Mouse (Mus musculus) G1E (cell line): Measurements from ENCODE around the gene P4hb. TPM values are rescaled to one million over a fixed set of nuclear protein-coding genes. Genes with fewer than 3 reads are reported as not detected.

Source experiments
- ATAC-seq: 2 replicates; pipeline ENCODE4 v1.8.0; 2016; ENCODE audit warnings: mild to moderate bottlenecking; ENCODE audit not compliant: insufficient number of reproducible peaks, poor library complexity, low FRiP score, severe bottlenecking; ENCODE audit errors: extremely low read depth
- DNase-seq: peaks from one replicate; pipeline ENCODE4 v3.0.0; 2012; ENCODE audit warnings: low spot score
- H3K27me3 ChIP-seq: 2 replicates; pipeline ENCODE4 v1.6.1; 2012; ENCODE audit warnings: mild to moderate bottlenecking, low read length, inconsistent platforms; ENCODE audit not compliant: insufficient read depth
- H3K36me3 ChIP-seq: replicated peaks from 2 replicates; pipeline ENCODE3; 2012; ENCODE audit warnings: mild to moderate bottlenecking, inconsistent platforms
- H3K4me1 ChIP-seq: 2 replicates; pipeline ENCODE4 v1.6.1; 2012; ENCODE audit warnings: low read depth, low read length, inconsistent platforms, mixed read lengths; ENCODE audit not compliant: insufficient read depth
- H3K4me3 ChIP-seq: 2 replicates; pipeline ENCODE4 v1.5.1; 2012; ENCODE audit warnings: low read depth, mild to moderate bottlenecking, inconsistent platforms, low read length, moderate library complexity, mixed read lengths
- H3K9me3 ChIP-seq: replicated peaks from 2 replicates; pipeline ENCODE4 v1.6.1; 2012; ENCODE audit warnings: inconsistent platforms
- CTCF ChIP-seq: IDR thresholded peaks from 2 replicates; pipeline ENCODE4 v1.5.1; 2012; ENCODE audit warnings: low read depth, low read length, inconsistent platforms, mixed read lengths
- GATA1 ChIP-seq: IDR thresholded peaks from 2 replicates; pipeline ENCODE4 v1.6.1; 2012; ENCODE audit warnings: borderline replicate concordance, low read length, inconsistent platforms, mixed read lengths
- GATA2 ChIP-seq: IDR thresholded peaks from 2 replicates; pipeline ENCODE4 v1.6.1; 2012; ENCODE audit warnings: low read depth, low read length, inconsistent platforms, borderline replicate concordance
- POLR2AphosphoS5 ChIP-seq: IDR thresholded peaks from 2 replicates; pipeline ENCODE4 v1.6.1; 2012; ENCODE audit warnings: low read depth, low read length, inconsistent platforms; ENCODE audit not compliant: insufficient replicate concordance
- TAL1 ChIP-seq: conservative IDR thresholded peaks from 2 replicates; pipeline ENCODE4 v1.6.1; 2012; ENCODE audit warnings: low read depth, low read length, inconsistent platforms, mixed read lengths
- polyA plus RNA-seq: library from polyadenylated mRNA; stranded (reverse); fragments of >175 nt; gene quantifications from 2 replicates; pipeline ENCODE4 v1.2.3, GENCODE M21; 2012
- total RNA-seq, 2 experiments: library from RNA; stranded (forward) in 1 of 2; stranded (reverse) in 1 of 2; fragments of 200-1000 nt in 1 of 2; fragments of >200 nt in 1 of 2; fragmentation: Nextera tagmentation in 1 of 2; gene quantifications; 2 replicates each; pipeline ENCODE4 v1.2.3; 2014 to 2017

P4hb gene
- total and polyA plus RNA-seq, 3 experiments = 289 to 516 (median 414) TPM

DNA sequence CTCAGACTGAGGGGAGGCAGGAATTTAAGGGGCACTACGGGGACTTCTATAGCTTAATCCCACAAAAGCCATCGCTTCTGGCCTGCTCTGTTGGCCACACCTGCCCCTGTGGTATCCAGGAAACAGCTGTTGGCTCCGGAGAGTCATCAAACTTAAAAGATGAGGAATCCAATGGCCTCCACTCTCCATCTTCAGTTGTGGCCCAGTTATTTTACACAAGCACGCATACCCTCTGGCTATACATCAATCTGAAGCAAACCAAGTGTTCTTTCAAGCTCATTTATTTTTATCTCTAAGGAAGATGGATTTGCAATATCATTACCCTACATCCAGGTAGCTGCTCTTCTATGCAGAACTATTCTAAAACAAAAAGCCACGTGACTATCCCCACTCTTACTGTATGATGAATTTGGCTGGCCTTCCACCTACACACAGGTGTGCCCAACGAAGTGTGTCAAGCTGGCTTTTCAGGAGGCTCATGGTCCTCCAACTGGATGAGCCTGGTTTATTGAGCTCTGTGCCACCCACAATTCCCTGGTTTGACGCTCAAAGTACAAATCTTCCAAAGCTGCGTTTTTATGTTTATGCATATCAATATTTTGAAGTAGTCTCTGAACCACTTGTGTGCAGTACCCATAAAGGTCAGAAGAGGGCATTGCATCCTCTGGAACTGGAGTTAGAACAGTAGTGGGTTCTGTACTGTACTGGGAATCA is 9.4 kb upstream of the P4hb start:
- Histone ChIP-seq H3K27me3 (no peaks in the 10 kb centered on the region), H3K4me1 (peaks cover 46% of the 10 kb centered on the region), H3K4me3 (peak overlapping the region; percentile 81; the same call in 1 of the 2 replicates), H3K9me3 (no peaks in the 10 kb centered on the region; the same call in 1 of the 2 replicates), H3K36me3 (peaks cover 78% of the 10 kb centered on the region)
- no peak for DNase-seq
- TF ChIP-seq POLR2AphosphoS5 (no peak), TAL1 (no peak), CTCF (peak; percentile 38; the same call in 1 of the 2 replicates), GATA1 (no peak), GATA2 (no peak)
- no peak for ATAC-seq

DNA sequence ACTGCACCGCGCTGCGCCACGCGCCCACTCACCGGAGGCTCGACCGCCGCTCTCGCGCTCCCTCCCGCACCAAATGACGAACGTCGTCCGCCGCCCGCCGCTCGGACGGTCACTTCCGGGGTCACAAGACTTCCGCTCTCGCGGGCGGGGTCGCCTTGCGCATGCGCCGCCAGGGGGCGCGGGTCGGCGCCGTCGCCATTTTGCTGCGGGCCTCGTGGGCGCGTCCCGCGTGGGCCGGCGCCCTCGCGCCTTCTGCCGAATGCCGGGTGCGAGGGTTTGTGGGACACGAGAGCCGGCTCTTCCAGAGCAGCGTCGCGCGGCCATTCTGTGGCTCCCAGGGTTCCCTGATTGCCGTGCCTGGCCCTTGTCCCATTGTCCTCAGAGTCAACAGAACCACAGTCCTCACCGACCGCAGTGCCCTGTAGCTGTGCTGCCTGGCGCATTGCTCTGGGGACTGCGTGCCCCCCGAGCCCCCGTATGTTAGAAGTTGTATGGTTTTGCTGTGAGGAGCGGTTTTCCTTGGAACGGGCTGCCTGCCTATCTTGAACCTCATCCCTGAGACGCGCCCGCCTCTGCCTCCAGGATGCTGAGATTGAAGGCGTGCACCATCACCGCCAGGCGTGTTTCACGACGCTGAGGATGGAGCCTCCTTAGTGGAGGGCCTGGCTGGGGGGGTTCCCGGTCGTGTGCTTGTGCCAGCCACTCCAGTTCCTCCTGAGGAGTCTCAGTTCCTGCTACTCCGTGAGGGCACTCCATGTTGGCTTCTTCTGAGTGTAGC is 8.6 kb upstream of the P4hb start, which contains the start of gene Arhgdia:
Gene Arhgdia (minus strand): TSS at position 135 of the 778 bp plus-strand sequence.
- Histone ChIP-seq H3K9me3 (no peaks in the 10 kb centered on the region; the same call in 1 of the 2 replicates), H3K27me3 (no peaks in the 10 kb centered on the region), H3K4me1 (peaks cover 49% of the 10 kb centered on the region), H3K36me3 (peaks cover 78% of the 10 kb centered on the region), H3K4me3 (peak within 1 kb of the TSS; percentile 81)
- DNase-seq (peak; percentile 93), ATAC-seq (no peak)
- TF ChIP-seq GATA1 (no peak), TAL1 (no peak), GATA2 (no peak), POLR2AphosphoS5 (no peak), CTCF (no peak)

DNA sequence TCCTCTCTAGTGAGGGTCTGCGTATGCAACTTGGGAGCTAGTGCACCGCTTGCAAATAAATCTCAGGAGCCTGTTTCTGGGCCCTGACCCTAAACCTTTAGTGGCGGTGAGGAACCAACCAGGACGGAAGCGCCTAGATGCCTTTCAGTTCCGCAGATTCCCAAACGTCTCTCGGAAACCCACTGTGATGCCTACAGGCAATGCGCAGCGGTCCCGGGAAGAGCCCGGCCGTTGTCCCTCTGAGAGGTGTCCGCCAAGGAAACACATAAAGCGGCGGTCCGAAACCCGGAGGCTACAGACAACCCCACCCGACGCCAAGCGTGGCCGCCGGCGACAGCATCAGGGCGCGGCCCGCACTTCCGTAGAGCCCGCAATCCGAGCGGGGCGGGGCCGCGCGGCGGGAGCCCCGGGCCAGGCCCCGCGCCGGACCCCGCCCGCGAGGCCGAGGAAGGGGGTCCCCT is 7.8 kb upstream of the P4hb start:
- Histone ChIP-seq H3K4me1 (peaks cover 56% of the 10 kb centered on the region), H3K27me3 (no peaks in the 10 kb centered on the region), H3K9me3 (no peaks in the 10 kb centered on the region; the same call in 1 of the 2 replicates), H3K36me3 (peaks cover 78% of the 10 kb centered on the region), H3K4me3 (peak overlapping the region; percentile 81)
- TF ChIP-seq GATA2 = no peak
- no peak for TF ChIP-seq CTCF
- TF ChIP-seq POLR2AphosphoS5 = no peak
- TF ChIP-seq GATA1 = no peak
- no peak for TF ChIP-seq TAL1
- ATAC-seq (no peak), DNase-seq (peak; percentile 38)

DNA sequence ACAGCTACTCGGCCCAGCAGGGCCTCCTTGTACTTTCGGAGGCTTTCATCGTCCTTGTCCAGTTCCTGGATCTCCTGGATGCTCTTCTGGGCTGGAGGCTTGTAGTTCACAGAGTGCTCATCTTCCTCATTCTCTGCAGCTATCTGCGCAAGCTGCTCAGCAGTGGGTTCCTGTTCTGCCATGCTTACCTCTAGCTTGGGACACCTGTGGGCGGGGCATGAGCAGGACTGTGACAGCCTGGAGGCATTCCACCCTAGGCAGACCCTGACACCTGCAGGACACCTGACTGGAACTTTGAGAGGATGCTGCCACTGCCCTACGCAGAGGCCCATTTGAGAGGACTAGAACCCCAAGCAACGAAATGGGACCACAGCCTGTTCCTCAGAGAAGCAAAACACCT is 7.1 kb upstream of the P4hb start:
- peaks cover 60% of the 10 kb centered on the region for H3K4me1 ChIP-seq
- no peak for DNase-seq
- H3K27me3 ChIP-seq = no peaks in the 10 kb centered on the region
- peak overlapping the region; percentile 81 for H3K4me3 ChIP-seq
- TF ChIP-seq GATA2 = no peak
- TF ChIP-seq TAL1 = no peak
- TF ChIP-seq GATA1 = no peak
- no peak for TF ChIP-seq CTCF
- TF ChIP-seq POLR2AphosphoS5 = no peak
- no peaks in the 10 kb centered on the region; the same call in 1 of the 2 replicates for H3K9me3 ChIP-seq
- ATAC-seq = 0 out of 2 replicates have a peak, but pooled peaks have one; percentile 23
- peaks cover 75% of the 10 kb centered on the region for H3K36me3 ChIP-seq

DNA sequence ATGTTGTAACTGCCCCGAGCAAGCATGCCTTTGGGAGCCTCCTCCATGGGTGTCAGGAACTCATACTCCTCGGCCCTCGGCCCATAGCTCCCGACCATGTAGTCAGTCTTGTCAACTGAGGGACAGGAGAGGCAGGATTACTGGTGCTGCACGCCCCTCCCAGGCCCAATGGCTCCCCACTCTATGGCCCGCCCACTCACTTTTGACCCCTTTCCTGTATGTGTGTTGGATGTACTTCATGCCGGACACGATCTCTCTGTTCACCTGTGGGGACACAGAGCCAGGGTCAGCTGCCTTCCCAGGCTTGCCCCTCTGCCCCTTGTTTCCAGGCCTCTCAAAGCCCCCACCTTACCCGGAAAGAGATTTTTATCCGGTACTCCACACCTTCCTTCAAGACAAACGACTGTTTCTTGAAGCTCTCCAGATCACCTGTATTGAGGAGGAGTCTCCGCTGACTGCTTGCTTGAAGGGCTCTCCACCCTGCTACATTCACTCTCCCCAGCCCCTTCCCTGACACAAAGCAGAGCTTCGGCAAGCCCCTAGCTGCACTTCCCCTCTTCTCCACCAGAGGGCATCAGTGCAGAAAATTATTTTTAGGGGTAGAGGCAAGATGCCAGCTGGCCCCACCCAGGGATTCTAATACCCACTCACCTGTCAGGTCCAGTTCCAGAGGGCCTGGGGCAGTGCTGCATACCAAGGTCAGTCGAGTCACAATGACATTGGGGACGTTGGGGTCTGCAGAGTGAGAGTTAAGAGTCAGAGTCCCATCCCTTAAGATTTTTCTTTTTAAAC is 6.5 kb upstream of the P4hb start:
- H3K9me3 ChIP-seq = no peaks in the 10 kb centered on the region; the same call in 1 of the 2 replicates
- no peaks in the 10 kb centered on the region for H3K27me3 ChIP-seq
- peaks cover 74% of the 10 kb centered on the region for H3K36me3 ChIP-seq
- H3K4me1 ChIP-seq = peaks cover 65% of the 10 kb centered on the region
- DNase-seq (peak; percentile 67), ATAC-seq (0 out of 2 replicates have a peak, but pooled peaks have one; percentile 25)
- TF ChIP-seq POLR2AphosphoS5 (no peak), GATA1 (no peak), CTCF (peak; percentile 98)
- H3K4me3 ChIP-seq = peak overlapping the region; percentile 81; the same call in 1 of the 2 replicates
